Mouse (Mus musculus) ES-E14 (cell line): ENCODE data around the gene Agap1. TPM values are rescaled to one million over a fixed set of nuclear protein-coding genes. Genes with fewer than 3 reads are reported as not detected.

Source experiments
- DNase-seq: peaks from one replicate; pipeline ENCODE4 v3.0.0-alpha.2; 2013; ENCODE audit warnings: low read depth, low spot score
- H3K27ac ChIP-seq: 2 replicates; pipeline ENCODE4 v1.5.1; 2012; ENCODE audit warnings: low read depth, mild to moderate bottlenecking, low read length, moderate library complexity, mixed read lengths; ENCODE audit not compliant: poor library complexity, insufficient read depth, severe bottlenecking
- H3K36me3 ChIP-seq: 2 replicates; pipeline ENCODE4 v1.6.1; 2012; ENCODE audit warnings: mild to moderate bottlenecking, low read length, moderate library complexity, mixed read lengths; ENCODE audit not compliant: control insufficient read depth, poor library complexity, insufficient read depth, severe bottlenecking
- H3K4me1 ChIP-seq, 2 experiments: fragments of 150-350 bp in 1 of 2; sonication (generic) in 1 of 2; 2 replicates each; pipeline ENCODE4 v1.6.1; 2012; ENCODE audit warnings: low read length in 2 of 2, mild to moderate bottlenecking in 1 of 2, mixed read lengths in 1 of 2; ENCODE audit not compliant: control insufficient read depth in 2 of 2, insufficient read depth in 2 of 2, poor library complexity in 1 of 2
- H3K4me3 ChIP-seq, 2 experiments: fragments of 150-350 bp in 1 of 2; sonication (generic) in 1 of 2; 2 replicates each; pipeline ENCODE4 v1.5.1; 2012; ENCODE audit warnings: low read length in 2 of 2, low read depth in 1 of 2, mild to moderate bottlenecking in 1 of 2, mixed read lengths in 1 of 2; ENCODE audit not compliant: insufficient read depth in 1 of 2, poor library complexity in 1 of 2, severe bottlenecking in 1 of 2
- H3K9ac ChIP-seq: 2 replicates; pipeline ENCODE4 v1.6.1; 2012; ENCODE audit warnings: low read depth, mild to moderate bottlenecking, low read length, mixed read lengths; ENCODE audit not compliant: poor library complexity, insufficient read depth, severe bottlenecking
- H3K9me3 ChIP-seq: fragments of 150-350 bp; sonication (generic); 2 replicates; pipeline ENCODE4 v1.6.1; 2012; ENCODE audit warnings: low read depth, mild to moderate bottlenecking, low read length; ENCODE audit not compliant: control insufficient read depth, insufficient read depth
- CHD2 ChIP-seq: IDR thresholded peaks from 2 replicates; pipeline ENCODE4 v1.6.1; 2014; ENCODE audit warnings: mild to moderate bottlenecking, low read depth, low read length, inconsistent platforms
- HCFC1 ChIP-seq: IDR thresholded peaks from 2 replicates; pipeline ENCODE4 v1.6.1; 2012; ENCODE audit warnings: low read length, inconsistent platforms, borderline replicate concordance; ENCODE audit not compliant: insufficient read depth
- MAFK ChIP-seq: IDR thresholded peaks from 2 replicates; pipeline ENCODE4 v1.6.1; 2014; ENCODE audit warnings: mild to moderate bottlenecking, low read depth, low read length, inconsistent platforms; ENCODE audit not compliant: insufficient read depth
- ZC3H11A ChIP-seq: IDR thresholded peaks from 2 replicates; pipeline ENCODE4 v1.6.1; 2012; ENCODE audit warnings: low read depth, mild to moderate bottlenecking, inconsistent platforms, low read length, borderline replicate concordance
- ZNF384 ChIP-seq: IDR thresholded peaks from 2 replicates; pipeline ENCODE4 v1.6.1; 2012; ENCODE audit warnings: low read depth, low read length, inconsistent platforms
- in situ Hi-C, 2 experiments: fragments of 600-800 bp; cut with MboI; formaldehyde crosslinking; loops; one replicate each; pipeline ENCODE4 v1.15.1; 2025; ENCODE audit warnings: low sequenced_read_pairs in 2 of 2, inconsistent platforms in 1 of 2; ENCODE audit not compliant: unreplicated experiment in 2 of 2
- total RNA-seq: library from RNA; depleted of rRNA; stranded (reverse); fragments of 300-350 nt; gene quantifications from 2 replicates; pipeline ENCODE4 v1.2.3, GENCODE M21; 2012

Agap1 gene
- total RNA-seq, 1 experiment, result 19.8 TPM

- Histone ChIP-seq H3K4me1 (peaks cover 0 to 3% of the 10 kb centered on the region in 2 experiments; a peak in 1 of 4 replicates), H3K4me3 (no peak overlapping the region), H3K9me3 (no peaks in the 10 kb centered on the region), H3K27ac (no peak overlapping the region), H3K9ac (no peak overlapping the region), H3K36me3 (no peaks in the 10 kb centered on the region)
- in situ Hi-C loops, result no loop called here
- TF ChIP-seq MAFK, result no peak
- no peak for TF ChIP-seq HCFC1
- no peak for TF ChIP-seq ZC3H11A
- no peak for TF ChIP-seq ZNF384
- TF ChIP-seq CHD2, result no peak
- DNase-seq, result no peak
These were observed 121.7 kb downstream of the Agap1 start for GRCm38 (mm10) chr1:89576174-89576890.

GRCm38 (mm10) chr1:89576985-89577384 lies 122.4 kb downstream of the Agap1 start:
- H3K4me3 ChIP-seq, result peak overlapping the region in 1 of 2 experiments; percentile 18; a peak in 2 of 4 replicates
- TF ChIP-seq ZC3H11A (no peak), HCFC1 (no peak), ZNF384 (no peak), MAFK (no peak), CHD2 (no peak)
- H3K27ac ChIP-seq, result no peak overlapping the region
- no peak for DNase-seq
- no peaks in the 10 kb centered on the region for H3K36me3 ChIP-seq
- in situ Hi-C loops, result no loop called here
- H3K9ac ChIP-seq, result no peak overlapping the region
- H3K9me3 ChIP-seq, result no peaks in the 10 kb centered on the region
- H3K4me1 ChIP-seq, result peaks cover 0 to 3% of the 10 kb centered on the region in 2 experiments; a peak in 1 of 4 replicates

GRCm38 (mm10) chr1:89580031-89580998 lies 125.7 kb downstream of the Agap1 start:
- no peak overlapping the region for H3K27ac ChIP-seq
- H3K4me1 ChIP-seq, result peaks cover 0 to 2% of the 10 kb centered on the region in 2 experiments; a peak in 1 of 4 replicates
- DNase-seq, result no peak
- no peaks in the 10 kb centered on the region for H3K36me3 ChIP-seq
- peak overlapping the region; percentile 39 for H3K9ac ChIP-seq
- TF ChIP-seq CHD2 (no peak), HCFC1 (peak; percentile 37; the same call in 1 of the 2 replicates)
- H3K9me3 ChIP-seq, result no peaks in the 10 kb centered on the region
- peak overlapping the region; percentile 71 to 79 for H3K4me3 ChIP-seq
- in situ Hi-C loops, result no loop called here

GRCm38 (mm10) chr1:89580999-89581765 lies 126.6 kb downstream of the Agap1 start:
- no peaks in the 10 kb centered on the region for H3K9me3 ChIP-seq
- peaks cover 0 to 2% of the 10 kb centered on the region in 2 experiments; a peak in 1 of 4 replicates for H3K4me1 ChIP-seq
- H3K27ac ChIP-seq, result no peak overlapping the region
- peak overlapping the region; percentile 39 for H3K9ac ChIP-seq
- no peak for TF ChIP-seq HCFC1
- no peak for TF ChIP-seq ZNF384
- TF ChIP-seq CHD2, result no peak
- no peak for TF ChIP-seq MAFK
- TF ChIP-seq ZC3H11A, result no peak
- peak overlapping the region; percentile 71 to 79 for H3K4me3 ChIP-seq
- no peaks in the 10 kb centered on the region; the same call in 1 of the 2 replicates for H3K36me3 ChIP-seq
- DNase-seq, result no peak
- in situ Hi-C loops, result no loop called here
